Mouse (Mus musculus) testis, adult 2 months (tissue): ENCODE measurements at regions not wholly inside any gene's neighbourhood (a gene's known extent, or its start where the extent isn't known, plus 50 kb on each side); places are given as distances from the start of the nearest gene placed in this dataset.

Experiments used
- CTCF ChIP-seq: fragments of 200-500 bp; IDR thresholded peaks from 2 replicates; pipeline ENCODE4 v1.5.1; 2012; ENCODE audit warnings: low read depth, mild to moderate bottlenecking, inconsistent platforms, low read length, moderate library complexity; ENCODE audit not compliant: control insufficient read depth, insufficient read depth, insufficient replicate concordance
- POLR2A ChIP-seq: fragments of 200-500 bp; IDR thresholded peaks from 2 replicates; pipeline ENCODE4 v1.6.1; 2012; ENCODE audit warnings: low read depth, mild to moderate bottlenecking, inconsistent platforms, low read length, moderate library complexity; ENCODE audit not compliant: control insufficient read depth

DNA sequence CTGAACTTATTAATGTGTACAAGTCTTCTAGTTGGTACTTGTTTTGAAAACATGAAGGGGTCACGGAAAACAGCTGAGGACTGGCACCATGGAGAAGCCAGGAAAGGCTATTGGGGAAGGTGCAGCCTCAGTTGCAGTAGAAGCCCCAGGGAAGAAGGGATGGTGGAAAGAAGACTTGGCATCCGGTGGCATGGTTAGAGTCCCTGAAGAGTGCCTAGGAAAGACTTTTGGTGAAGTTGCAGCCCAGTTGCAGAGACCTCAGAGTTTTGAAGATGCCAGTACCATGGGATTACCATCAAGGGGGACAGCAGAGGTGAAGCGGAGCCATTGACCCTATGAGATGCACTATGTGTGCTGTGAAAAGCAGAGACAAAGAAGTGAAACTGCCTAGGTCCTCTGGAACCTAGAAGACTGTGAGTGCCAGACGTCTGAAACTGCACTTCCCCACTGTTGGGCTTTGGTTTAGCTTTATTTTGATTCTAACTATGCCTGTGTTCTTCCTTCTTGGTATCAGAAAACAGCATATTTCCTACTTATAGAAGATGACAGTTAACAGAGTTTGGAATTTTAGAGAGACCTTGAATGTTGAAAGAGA lies 96.9 kb upstream of the Zfp648 start:
- TF ChIP-seq POLR2A (no peak), CTCF (no peak)
